10 mouse cellular contexts compared by ENCODE assay signal in the genomic region with DNA sequence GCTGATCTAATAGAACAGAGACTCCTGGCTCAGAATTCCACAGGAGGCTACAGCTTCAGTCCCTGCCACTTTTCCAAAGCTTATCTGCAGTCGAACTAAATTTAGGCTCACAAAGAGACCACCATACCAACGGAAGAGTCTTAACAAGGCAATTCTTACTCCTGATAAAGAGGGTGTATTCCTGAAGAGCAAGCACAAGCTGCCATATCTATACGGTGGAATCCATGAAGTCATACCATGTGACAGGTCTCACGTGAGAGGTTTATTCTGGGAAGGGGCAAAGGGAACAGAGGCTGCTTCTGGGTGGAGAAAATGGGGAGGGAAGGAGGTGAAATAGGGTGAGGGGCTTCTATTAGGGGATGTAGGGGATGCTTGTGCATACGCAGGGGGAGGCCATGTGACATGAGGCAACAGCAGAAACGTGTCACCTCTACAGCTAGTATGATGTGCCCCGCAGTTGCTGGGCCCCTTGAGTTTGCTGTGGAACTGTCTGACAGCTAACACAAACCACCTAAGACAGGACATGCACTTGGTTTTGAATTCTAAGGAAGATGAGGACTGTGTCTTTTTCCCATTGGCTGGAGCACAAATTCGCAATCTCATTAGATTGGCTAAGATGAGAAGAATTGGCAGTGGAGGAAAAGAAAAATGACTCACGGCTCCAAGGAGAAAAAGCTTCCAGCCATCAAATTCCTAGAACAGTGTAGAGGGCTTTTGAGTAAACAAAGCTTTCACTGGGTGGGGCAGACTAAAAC.
"Had no signal": no experiment of that assay in that cellular context is flagged by ENCODE, and none has a peak within 500 bp of the region (broad histone marks: within the 10 kb centered on the region; RNA-seq: fewer than 3 reads in every experiment).

No protein-coding gene starts in this region.

- ATAC-seq: liver, embryonic 12.5 days; midbrain, embryonic 15.5 days had no signal

- H3K4me1 ChIP-seq: limb, embryonic 15.5 days; liver, embryonic 12.5 days; lung, embryonic 15.5 days; midbrain, embryonic 15.5 days; neural tube, embryonic 12.5 days had no signal

- H3K27me3 ChIP-seq: limb, embryonic 15.5 days; liver, embryonic 12.5 days; lung, embryonic 15.5 days; midbrain, embryonic 15.5 days; neural tube, embryonic 12.5 days had no signal

- H3K9ac ChIP-seq: limb, embryonic 15.5 days; liver, embryonic 12.5 days; lung, embryonic 15.5 days; midbrain, embryonic 15.5 days; neural tube, embryonic 12.5 days had no signal

- H3K9me3 ChIP-seq: limb, embryonic 15.5 days; liver, embryonic 12.5 days; lung, embryonic 15.5 days; midbrain, embryonic 15.5 days; neural tube, embryonic 12.5 days had no signal

- H3K27ac ChIP-seq: limb, embryonic 15.5 days; liver, embryonic 12.5 days; lung, embryonic 15.5 days; midbrain, embryonic 15.5 days; neural tube, embryonic 12.5 days; stomach, postnatal 0 days had no signal

- DNase-seq: kidney, postnatal 36 days; layer of hippocampus, adult 9-11 months; layer of hippocampus, postnatal 36 days; thymus, postnatal 4 days had no signal

- H3K4me2 ChIP-seq: limb, embryonic 15.5 days; liver, embryonic 12.5 days; lung, embryonic 15.5 days; midbrain, embryonic 15.5 days; neural tube, embryonic 12.5 days had no signal

- H3K36me3 ChIP-seq: limb, embryonic 15.5 days; liver, embryonic 12.5 days; lung, embryonic 15.5 days; midbrain, embryonic 15.5 days; neural tube, embryonic 12.5 days had no signal

- H3K4me3 ChIP-seq: limb, embryonic 15.5 days; liver, embryonic 12.5 days; lung, embryonic 15.5 days; midbrain, embryonic 15.5 days; neural tube, embryonic 12.5 days had no signal
